34 mouse cellular contexts compared by ENCODE assay signal in genomic region chr5:76791280-76791679, GRCm38 (mm10).
"Had no signal": no experiment of that assay in that cellular context is flagged by ENCODE, and none has a peak within 500 bp of the region (broad histone marks: within the 10 kb centered on the region; RNA-seq: fewer than 3 reads in every experiment).

No protein-coding gene starts in this region.

- ATAC-seq: hindbrain, embryonic 16.5 days; hindbrain, postnatal 0 days; inflammation-experienced regulatory T-cells, adult 6 months; intestine, embryonic 15.5 days; intestine, embryonic 16.5 days; intestine, postnatal 0 days had no signal

- H3K27ac ChIP-seq: heart, embryonic 10.5 days; heart, embryonic 13.5 days; heart, embryonic 15.5 days; hindbrain, embryonic 10.5 days; hindbrain, embryonic 12.5 days; hindbrain, embryonic 13.5 days; hindbrain, embryonic 14.5 days; hindbrain, embryonic 15.5 days; hindbrain, postnatal 0 days; intestine, embryonic 15.5 days; kidney, embryonic 15.5 days; kidney, postnatal 0 days; layer of hippocampus, adult 2 months had no signal

- H3K9ac ChIP-seq: heart, embryonic 12.5 days; heart, embryonic 13.5 days; heart, embryonic 15.5 days; hindbrain, embryonic 12.5 days; hindbrain, embryonic 13.5 days; hindbrain, embryonic 14.5 days; hindbrain, embryonic 15.5 days; intestine, embryonic 15.5 days; kidney, embryonic 15.5 days had no signal

- H3K4me2 ChIP-seq: heart, embryonic 11.5 days; heart, embryonic 12.5 days; heart, embryonic 13.5 days; heart, embryonic 15.5 days; hindbrain, embryonic 12.5 days; hindbrain, embryonic 13.5 days; hindbrain, embryonic 14.5 days; hindbrain, embryonic 15.5 days; intestine, embryonic 15.5 days; kidney, embryonic 15.5 days had no signal

- H3K9me3 ChIP-seq: heart, embryonic 10.5 days; heart, embryonic 12.5 days; heart, embryonic 13.5 days; heart, embryonic 15.5 days; hindbrain, embryonic 10.5 days; hindbrain, embryonic 12.5 days; hindbrain, embryonic 13.5 days; hindbrain, embryonic 15.5 days; intestine, embryonic 15.5 days; kidney, embryonic 15.5 days had no signal

- H3K4me1 ChIP-seq: heart, embryonic 10.5 days; heart, embryonic 12.5 days; heart, embryonic 13.5 days; heart, embryonic 15.5 days; hindbrain, embryonic 10.5 days; hindbrain, embryonic 12.5 days; hindbrain, embryonic 13.5 days; hindbrain, embryonic 15.5 days; intestine, embryonic 15.5 days; kidney, embryonic 15.5 days had no signal

- H3K27me3 ChIP-seq: heart, embryonic 12.5 days; heart, embryonic 13.5 days; heart, embryonic 15.5 days; hindbrain, embryonic 12.5 days; hindbrain, embryonic 13.5 days; hindbrain, embryonic 15.5 days; intestine, embryonic 15.5 days; kidney, embryonic 15.5 days had no signal

- H3K4me3 ChIP-seq: heart, embryonic 10.5 days; heart, embryonic 12.5 days; heart, embryonic 13.5 days; heart, embryonic 15.5 days; hindbrain, embryonic 10.5 days; hindbrain, embryonic 12.5 days; hindbrain, embryonic 13.5 days; hindbrain, embryonic 15.5 days; intestine, embryonic 15.5 days; kidney, embryonic 15.5 days; layer of hippocampus, adult 2 months had no signal

- DNase-seq: heart, postnatal 10 days; heart, postnatal 36 days; heart, postnatal 4 days; kidney, adult 11 months; kidney, adult 18-20 months; kidney, adult 2 months; kidney, adult 8-10 months; kidney, adult 9 months; kidney, postnatal 10 days; kidney, postnatal 14 days; kidney, postnatal 25 days; kidney, postnatal 36 days; kidney, postnatal 4 days; layer of hippocampus, adult 9-11 months; layer of hippocampus, postnatal 36 days had no signal

- H3K36me3 ChIP-seq: heart, embryonic 10.5 days; heart, embryonic 12.5 days; heart, embryonic 13.5 days; heart, embryonic 15.5 days; intestine, embryonic 15.5 days had no signal
